Mouse (Mus musculus) large intestine, adult 2 months (tissue): Measurements from ENCODE around the gene Epo. TPM values are rescaled to one million over a fixed set of nuclear protein-coding genes. Genes with fewer than 3 reads are reported as not detected.

Experiments
- polyA plus RNA-seq: library from polyadenylated mRNA; depleted of rRNA; stranded (reverse); fragments of >200 nt; gene quantifications from 2 replicates; pipeline ENCODE4 v1.2.3, GENCODE M21; 2012; rRNA removed

Gene Epo
- polyA plus RNA-seq, 1 experiment: not detected

Other genes with a start within 250 kb of the Epo start
- 5.2 and 6.9 TPM in 2 replicates for gene Ache, start 245.7 kb downstream of the Epo start, polyA plus RNA-seq
- 10.4 and 13.2 TPM in 2 replicates for gene Ufsp1, start 238.6 kb downstream of the Epo start, polyA plus RNA-seq
- 99.8 and 108 TPM in 2 replicates for gene Srrt, start 225.6 kb downstream of the Epo start, polyA plus RNA-seq
- gene Trip6, start 218.8 kb downstream of the Epo start, polyA plus RNA-seq: 11.4 and 12.7 TPM in 2 replicates
- 9.6 and 13.0 TPM in 2 replicates for gene Slc12a9, start 199.6 kb downstream of the Epo start, polyA plus RNA-seq
- gene Ephb4, start 183.1 kb downstream of the Epo start, polyA plus RNA-seq: 36.5 and 43.7 TPM in 2 replicates
- gene Zan, start 56.2 kb downstream of the Epo start, polyA plus RNA-seq: 1.4 and 2.8 TPM in 2 replicates
- gene Pop7, start 30.7 kb downstream of the Epo start, polyA plus RNA-seq: 46.9 and 57.9 TPM in 2 replicates
- gene Gigyf1, start 14.7 kb downstream of the Epo start, polyA plus RNA-seq: 9.6 and 13.9 TPM in 2 replicates
- gene Gnb2, start 268 bp upstream of the Epo start, polyA plus RNA-seq: 967 and 1,025 TPM in 2 replicates
- 0.46 and 0.77 TPM in 2 replicates for gene Actl6b, start 20.3 kb upstream of the Epo start, polyA plus RNA-seq
- 0.17 and 0.21 TPM in 2 replicates for gene Tfr2, start 36.6 kb upstream of the Epo start, polyA plus RNA-seq
- 69.4 and 80.2 TPM in 2 replicates for gene Mospd3, start 67.8 kb upstream of the Epo start, polyA plus RNA-seq
- 41.4 and 42.7 TPM in 2 replicates for gene Pcolce, start 80.5 kb upstream of the Epo start, polyA plus RNA-seq
- 0.25 and 0.37 TPM in 2 replicates for gene Fbxo24, start 95.8 kb upstream of the Epo start, polyA plus RNA-seq
- gene Lrch4, start 95.9 kb upstream of the Epo start, polyA plus RNA-seq: 25.5 and 43.8 TPM in 2 replicates
- gene Gm20605, start 95.9 kb upstream of the Epo start, polyA plus RNA-seq: 16.2 and 24.0 TPM in 2 replicates
- 67.0 and 85.5 TPM in 2 replicates for gene Sap25, start 108.1 kb upstream of the Epo start, polyA plus RNA-seq
- 0.71 and 0.90 TPM in 2 replicates for gene Irs3, start 112.5 kb upstream of the Epo start, polyA plus RNA-seq
- gene Agfg2, start 151.5 kb upstream of the Epo start, polyA plus RNA-seq: 11.9 and 14.8 TPM in 2 replicates
- 5.0 and 8.0 TPM in 2 replicates for gene Nyap1, start 208.4 kb upstream of the Epo start, polyA plus RNA-seq
- gene Tsc22d4, start 212.5 kb upstream of the Epo start, polyA plus RNA-seq: 121 and 125 TPM in 2 replicates
- gene Ppp1r35, start 245.6 kb upstream of the Epo start, polyA plus RNA-seq: 31.2 and 34.9 TPM in 2 replicates